Mouse (Mus musculus) embryonic fibroblast, embryonic 13.5 days (primary cell): ENCODE data around the gene Cacna1d.

Source experiments
- CTCF ChIP-seq: IDR thresholded peaks from 2 replicates; pipeline ENCODE4 v1.5.1; 2011; ENCODE audit warnings: mild to moderate bottlenecking, control low read depth, low read length, moderate library complexity, borderline replicate concordance; ENCODE audit not compliant: insufficient read depth
- POLR2A ChIP-seq: IDR thresholded peaks from 2 replicates; pipeline ENCODE4 v1.6.1; 2011; ENCODE audit warnings: low read depth, mild to moderate bottlenecking, control low read depth, low read length, moderate library complexity

- TF ChIP-seq POLR2A = no peak
- no peak for TF ChIP-seq CTCF
Measured at GRCm38 (mm10) chr14:30066752-30067151, 424.5 kb downstream of the Cacna1d start.
